Mouse (Mus musculus) lung, adult 2 months (tissue): ENCODE data around the gene Bbox1.

Source experiments
- CTCF ChIP-seq: fragments of 200-500 bp; IDR thresholded peaks from 2 replicates; pipeline ENCODE4 v1.5.1; 2011; ENCODE audit warnings: mild to moderate bottlenecking, low read length, control low read depth; ENCODE audit not compliant: insufficient read depth
- POLR2A ChIP-seq: fragments of 200-500 bp; IDR thresholded peaks from 2 replicates; pipeline ENCODE4 v1.6.1; 2011; ENCODE audit warnings: low read depth, mild to moderate bottlenecking, control low read depth, low read length, borderline replicate concordance; ENCODE audit errors: extremely low read depth

GRCm38 (mm10) chr2:110316116-110316883 is 1.9 kb upstream of the Bbox1 start:
- TF ChIP-seq CTCF (no peak), POLR2A (no peak)
